Comparison of ENCODE assay signal across 24 mouse cellular contexts in the genomic region with DNA sequence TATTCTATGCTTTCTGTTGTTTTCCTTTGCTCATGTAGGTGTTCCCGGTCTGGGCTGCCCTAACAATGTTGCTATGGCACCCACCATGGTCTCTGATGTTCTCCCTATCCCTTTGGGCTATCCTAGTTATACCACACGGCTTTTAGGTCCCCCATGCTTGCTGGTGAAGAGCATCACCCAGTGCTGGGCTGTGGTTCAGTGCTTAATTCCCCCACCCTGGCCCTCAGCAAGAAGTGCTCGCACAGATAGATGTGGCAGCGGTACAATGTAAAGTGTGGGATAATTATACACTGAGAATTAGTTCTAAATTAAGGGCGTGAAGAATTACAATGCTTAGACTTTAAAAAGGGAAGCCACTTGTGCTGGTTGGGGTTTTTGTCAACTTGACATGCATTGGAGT.
"Had no signal": no experiment of that assay in that cellular context is flagged by ENCODE, and none has a peak within 500 bp of the region (broad histone marks: within the 10 kb centered on the region; RNA-seq: fewer than 3 reads in every experiment).

No protein-coding gene starts in this region.

- H3K4me3 ChIP-seq: heart, embryonic 10.5 days; heart, embryonic 12.5 days; hindbrain, embryonic 13.5 days; hindbrain, embryonic 15.5 days; layer of hippocampus, adult 2 months; limb, embryonic 13.5 days; limb, embryonic 15.5 days; liver, embryonic 12.5 days had no signal

- H3K9ac ChIP-seq: forebrain, postnatal 0 days; heart, embryonic 12.5 days; hindbrain, embryonic 13.5 days; hindbrain, embryonic 15.5 days; limb, embryonic 13.5 days; limb, embryonic 15.5 days; liver, embryonic 12.5 days had no signal

- H3K27me3 ChIP-seq: heart, embryonic 12.5 days; hindbrain, embryonic 13.5 days; hindbrain, embryonic 15.5 days; limb, embryonic 13.5 days; limb, embryonic 15.5 days had no signal

- H3K4me1 ChIP-seq: hindbrain, embryonic 13.5 days; hindbrain, embryonic 15.5 days; liver, embryonic 12.5 days had no signal

- DNase-seq: forebrain, postnatal 0 days; gastrocnemius, postnatal 14 days; gastrocnemius, postnatal 36 days; heart, adult 18-20 months; heart, postnatal 10 days; kidney, adult 11 months; kidney, adult 2 months; kidney, adult 9 months; kidney, postnatal 10 days; kidney, postnatal 25 days; kidney, postnatal 4 days; layer of hippocampus, adult 9-11 months; layer of hippocampus, postnatal 36 days; left cerebral cortex, postnatal 4 days had no signal

- ATAC-seq: forebrain, postnatal 0 days; hindbrain, postnatal 0 days; intestine, embryonic 16.5 days; liver, embryonic 12.5 days had no signal

- H3K9me3 ChIP-seq: heart, embryonic 10.5 days; heart, embryonic 12.5 days; hindbrain, embryonic 13.5 days; hindbrain, embryonic 15.5 days; limb, embryonic 13.5 days; limb, embryonic 15.5 days; liver, embryonic 12.5 days had no signal

- H3K4me2 ChIP-seq: heart, embryonic 12.5 days; hindbrain, embryonic 13.5 days; hindbrain, embryonic 15.5 days; limb, embryonic 13.5 days; limb, embryonic 15.5 days; liver, embryonic 12.5 days had no signal

- H3K36me3 ChIP-seq: heart, embryonic 10.5 days; heart, embryonic 12.5 days; hindbrain, embryonic 13.5 days; hindbrain, embryonic 15.5 days; limb, embryonic 13.5 days; limb, embryonic 15.5 days; liver, embryonic 12.5 days had no signal

- H3K27ac ChIP-seq: heart, embryonic 10.5 days; hindbrain, embryonic 13.5 days; hindbrain, embryonic 15.5 days; hindbrain, postnatal 0 days; layer of hippocampus, adult 2 months; limb, embryonic 13.5 days; limb, embryonic 15.5 days; liver, embryonic 12.5 days had no signal
